Mouse (Mus musculus): ENCODE data around the gene Vac14. TPM values are rescaled to one million over a fixed set of nuclear protein-coding genes. Genes with fewer than 3 reads are reported as not detected.

The Vac14 gene
- polyA plus RNA-seq, 1 experiment from 2014 or later, result 27.9 TPM

- no peaks in the 10 kb centered on the region for H3K4me1 ChIP-seq
- 82% methylated on average over 15 of the region's 15 CpGs for WGBS
- ATAC-seq (replicated peaks), result no peak
Measured at GRCm38 (mm10) chr8:110741816-110742451, 123.5 kb downstream of the Vac14 start.

GRCm38 (mm10) chr8:110742452-110742818 lies 124.0 kb downstream of the Vac14 start:
- ATAC-seq (replicated peaks), result no peak
- Histone ChIP-seq H3K36me3 (peaks cover 31% of the 10 kb centered on the region), H3K9me3 (no peaks in the 10 kb centered on the region), H3K4me2 (replicated peaks) (no peak overlapping the region), H3K4me3 (no peak overlapping the region), H3K4me1 (no peaks in the 10 kb centered on the region), H3K27ac (replicated peaks) (no peak overlapping the region), H3K27me3 (no peaks in the 10 kb centered on the region), H3K9ac (replicated peaks) (no peak overlapping the region)
- 90% methylated on average over 5 of the region's 5 CpGs for WGBS

More at GRCm38 (mm10) chr8:110741816-110742451, 123.5 kb downstream of the Vac14 start:
- peaks cover 36% of the 10 kb centered on the region for H3K36me3 ChIP-seq
- H3K27me3 ChIP-seq, result no peaks in the 10 kb centered on the region
- H3K4me2 ChIP-seq (replicated peaks), result no peak overlapping the region
- H3K9ac ChIP-seq (replicated peaks), result no peak overlapping the region
- H3K4me3 ChIP-seq, result no peak overlapping the region
- H3K9me3 ChIP-seq, result no peaks in the 10 kb centered on the region
- no peak overlapping the region for H3K27ac ChIP-seq (replicated peaks)

- no peak overlapping the region for H3K4me3 ChIP-seq
- no peak overlapping the region for H3K4me2 ChIP-seq (replicated peaks)
- H3K9ac ChIP-seq (replicated peaks), result no peak overlapping the region
- ATAC-seq (replicated peaks), result 0 out of 2 replicates have a peak, but pooled peaks have one; percentile 28
- H3K27ac ChIP-seq (replicated peaks), result no peak overlapping the region
- H3K9me3 ChIP-seq, result no peaks in the 10 kb centered on the region
- H3K4me1 ChIP-seq, result no peaks in the 10 kb centered on the region
- no peaks in the 10 kb centered on the region for H3K27me3 ChIP-seq
- 96% methylated on average over 10 of the region's 10 CpGs for WGBS
- H3K36me3 ChIP-seq, result peaks cover 3% of the 10 kb centered on the region; the same call in 1 of the 2 replicates
Measured at GRCm38 (mm10) chr8:110745162-110745561, 126.8 kb downstream of the Vac14 start.

GRCm38 (mm10) chr8:110746661-110747060 lies 128.3 kb downstream of the Vac14 start:
- 79% methylated on average over 9 of the region's 9 CpGs for WGBS
- no peak for ATAC-seq (replicated peaks)
- H3K4me3 ChIP-seq, result no peak overlapping the region

GRCm38 (mm10) chr8:110749500-110750170 lies 131.2 kb downstream of the Vac14 start:
- Histone ChIP-seq H3K9ac (replicated peaks) (no peak overlapping the region), H3K27ac (replicated peaks) (no peak overlapping the region), H3K4me2 (replicated peaks) (no peak overlapping the region), H3K27me3 (no peaks in the 10 kb centered on the region), H3K4me3 (no peak overlapping the region), H3K4me1 (no peaks in the 10 kb centered on the region), H3K9me3 (no peaks in the 10 kb centered on the region), H3K36me3 (no peaks in the 10 kb centered on the region)
- 60% methylated on average over 10 of the region's 10 CpGs for WGBS
- ATAC-seq (replicated peaks), result peak; percentile 71

More at GRCm38 (mm10) chr8:110746661-110747060, 128.3 kb downstream of the Vac14 start:
- Histone ChIP-seq H3K27me3 (no peaks in the 10 kb centered on the region), H3K4me1 (no peaks in the 10 kb centered on the region), H3K9ac (replicated peaks) (no peak overlapping the region), H3K4me2 (replicated peaks) (no peak overlapping the region), H3K9me3 (no peaks in the 10 kb centered on the region), H3K27ac (replicated peaks) (no peak overlapping the region), H3K36me3 (no peaks in the 10 kb centered on the region)

- Histone ChIP-seq H3K9ac (replicated peaks) (no peak overlapping the region), H3K36me3 (no peaks in the 10 kb centered on the region), H3K4me2 (replicated peaks) (no peak overlapping the region), H3K4me1 (no peaks in the 10 kb centered on the region), H3K27me3 (no peaks in the 10 kb centered on the region), H3K4me3 (no peak overlapping the region), H3K27ac (replicated peaks) (no peak overlapping the region), H3K9me3 (no peaks in the 10 kb centered on the region)
- no peak for ATAC-seq (replicated peaks)
- WGBS, result 44% methylated on average over 13 of the region's 13 CpGs
Measured at GRCm38 (mm10) chr8:110750269-110750668, 131.9 kb downstream of the Vac14 start.

GRCm38 (mm10) chr8:110751490-110751889 lies 133.1 kb downstream of the Vac14 start:
- H3K4me2 ChIP-seq (replicated peaks), result no peak overlapping the region
- WGBS, result 88% methylated on average over 5 of the region's 5 CpGs
- no peak overlapping the region for H3K27ac ChIP-seq (replicated peaks)
- no peaks in the 10 kb centered on the region for H3K36me3 ChIP-seq
- no peak for ATAC-seq (replicated peaks)
- H3K4me3 ChIP-seq, result no peak overlapping the region
- H3K27me3 ChIP-seq, result no peaks in the 10 kb centered on the region
- H3K9me3 ChIP-seq, result no peaks in the 10 kb centered on the region
- no peaks in the 10 kb centered on the region for H3K4me1 ChIP-seq
- no peak overlapping the region for H3K9ac ChIP-seq (replicated peaks)

GRCm38 (mm10) chr8:110754713-110755112 lies 136.3 kb downstream of the Vac14 start:
- 67% methylated on average over 3 of the region's 4 CpGs for WGBS

GRCm38 (mm10) chr8:110755511-110756170 lies 137.3 kb downstream of the Vac14 start:
- Histone ChIP-seq H3K9me3 (no peaks in the 10 kb centered on the region), H3K27ac (replicated peaks) (no peak overlapping the region), H3K4me2 (replicated peaks) (no peak overlapping the region), H3K4me3 (no peak overlapping the region), H3K27me3 (no peaks in the 10 kb centered on the region), H3K4me1 (no peaks in the 10 kb centered on the region), H3K36me3 (no peaks in the 10 kb centered on the region), H3K9ac (replicated peaks) (no peak overlapping the region)
- WGBS, result 61% methylated on average over 14 of the region's 15 CpGs
- ATAC-seq (replicated peaks), result no peak

More at GRCm38 (mm10) chr8:110754713-110755112, 136.3 kb downstream of the Vac14 start:
- Histone ChIP-seq H3K4me3 (no peak overlapping the region), H3K4me1 (no peaks in the 10 kb centered on the region), H3K4me2 (replicated peaks) (no peak overlapping the region), H3K9me3 (no peaks in the 10 kb centered on the region), H3K27ac (replicated peaks) (no peak overlapping the region), H3K27me3 (no peaks in the 10 kb centered on the region), H3K36me3 (no peaks in the 10 kb centered on the region), H3K9ac (replicated peaks) (no peak overlapping the region)
- no peak for ATAC-seq (replicated peaks)

GRCm38 (mm10) chr8:110756196-110756595 lies 137.8 kb downstream of the Vac14 start:
- ATAC-seq (replicated peaks), result no peak
- Histone ChIP-seq H3K27ac (replicated peaks) (no peak overlapping the region), H3K4me1 (no peaks in the 10 kb centered on the region), H3K9ac (replicated peaks) (no peak overlapping the region), H3K27me3 (no peaks in the 10 kb centered on the region), H3K4me3 (no peak overlapping the region), H3K36me3 (no peaks in the 10 kb centered on the region), H3K4me2 (replicated peaks) (no peak overlapping the region), H3K9me3 (no peaks in the 10 kb centered on the region)
- 88% methylated on average over 5 of the region's 5 CpGs for WGBS

- WGBS, result 79% methylated on average over 7 of the region's 7 CpGs
- Histone ChIP-seq H3K9me3 (no peaks in the 10 kb centered on the region), H3K27ac (replicated peaks) (no peak overlapping the region), H3K4me3 (no peak overlapping the region), H3K4me2 (replicated peaks) (no peak overlapping the region), H3K27me3 (no peaks in the 10 kb centered on the region), H3K9ac (replicated peaks) (no peak overlapping the region), H3K36me3 (no peaks in the 10 kb centered on the region), H3K4me1 (no peaks in the 10 kb centered on the region)
- ATAC-seq (replicated peaks), result no peak
Measured at GRCm38 (mm10) chr8:110760280-110760940, 142.0 kb downstream of the Vac14 start.

GRCm38 (mm10) chr8:110761185-110761584 lies 142.8 kb downstream of the Vac14 start:
- 52% methylated on average over 5 of the region's 5 CpGs for WGBS
- Histone ChIP-seq H3K4me3 (no peak overlapping the region), H3K9ac (replicated peaks) (no peak overlapping the region), H3K4me2 (replicated peaks) (no peak overlapping the region), H3K27me3 (no peaks in the 10 kb centered on the region), H3K36me3 (no peaks in the 10 kb centered on the region), H3K4me1 (no peaks in the 10 kb centered on the region), H3K27ac (replicated peaks) (no peak overlapping the region), H3K9me3 (no peaks in the 10 kb centered on the region)
- no peak for ATAC-seq (replicated peaks)

All from forebrain, embryonic 15.5 days (tissue).